Mouse (Mus musculus): ENCODE measurements at regions not wholly inside any gene's neighbourhood (a gene's known extent, or its start where the extent isn't known, plus 50 kb on each side); places are given as distances from the start of the nearest gene placed in this dataset.
A peak's percentile ranks its signal among the peaks of the same experiment; 100 is the strongest.

GRCm38 (mm10) chr4:150800774-150801173 is 52.9 kb upstream of the Errfi1 start:
- Histone ChIP-seq H3K36me3 (no peaks in the 10 kb centered on the region), H3K27ac (replicated peaks) (no peak overlapping the region), H3K9me3 (no peaks in the 10 kb centered on the region), H3K27me3 (no peaks in the 10 kb centered on the region), H3K4me3 (no peak overlapping the region), H3K9ac (replicated peaks) (no peak overlapping the region), H3K4me1 (no peaks in the 10 kb centered on the region; the same call in 1 of the 2 replicates), H3K4me2 (replicated peaks) (no peak overlapping the region)
- ATAC-seq (ENCODE audit: low FRiP score, low read depth), result no peak
- 90% methylated on average over 8 of the region's 8 CpGs for WGBS

DNA sequence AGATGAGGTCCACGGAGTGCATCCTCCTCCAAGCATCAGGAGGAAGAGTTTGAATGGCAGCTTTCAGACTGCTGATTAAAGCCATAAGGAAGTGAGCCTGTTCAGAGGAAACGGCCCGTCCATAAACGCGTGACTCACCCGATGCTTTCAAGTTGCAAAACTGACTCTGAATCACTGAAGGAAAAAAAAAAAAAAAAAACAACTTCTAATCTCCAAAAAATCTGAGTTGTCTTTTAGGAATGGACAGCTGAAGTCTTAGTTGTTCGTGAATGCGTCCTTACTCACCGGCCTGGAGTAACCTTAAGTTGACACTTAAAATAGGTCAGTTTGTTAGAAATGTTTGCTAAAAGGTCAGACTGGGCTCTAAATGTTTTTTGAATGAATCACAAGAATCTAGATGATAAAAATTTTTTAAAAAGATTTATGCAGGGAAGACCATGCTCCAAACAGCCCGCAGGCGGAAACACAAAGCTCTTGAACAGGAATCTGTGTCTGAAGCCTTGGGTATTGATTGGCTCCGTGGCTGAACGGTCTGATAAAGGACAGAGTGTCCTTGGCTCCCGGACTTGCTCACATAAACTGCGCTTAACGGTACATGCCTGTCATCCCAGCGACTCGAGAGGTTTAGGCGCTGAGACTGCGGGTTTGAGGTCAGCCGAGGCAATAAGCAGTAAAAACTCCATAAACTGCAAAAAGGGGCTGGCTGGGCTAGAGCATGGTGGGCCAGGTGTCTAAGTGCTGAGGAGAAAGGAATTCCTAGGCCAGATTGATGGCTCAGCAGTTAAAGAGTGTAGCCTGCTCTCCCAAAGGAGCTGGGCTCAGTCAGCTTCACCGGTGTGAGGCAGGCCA is 53.9 kb upstream of the Errfi1 start:
- Histone ChIP-seq H3K27me3 (no peaks in the 10 kb centered on the region), H3K27ac (replicated peaks) (no peak overlapping the region; the same call in 1 of the 2 replicates), H3K9ac (replicated peaks) (no peak overlapping the region), H3K36me3 (no peaks in the 10 kb centered on the region), H3K4me2 (replicated peaks) (no peak overlapping the region), H3K4me3 (no peak overlapping the region), H3K4me1 (peaks cover 7% of the 10 kb centered on the region), H3K9me3 (no peaks in the 10 kb centered on the region)
- ATAC-seq (ENCODE audit: low FRiP score, low read depth), result no peak
- 78% methylated on average over 22 of the region's 22 CpGs for WGBS

DNA sequence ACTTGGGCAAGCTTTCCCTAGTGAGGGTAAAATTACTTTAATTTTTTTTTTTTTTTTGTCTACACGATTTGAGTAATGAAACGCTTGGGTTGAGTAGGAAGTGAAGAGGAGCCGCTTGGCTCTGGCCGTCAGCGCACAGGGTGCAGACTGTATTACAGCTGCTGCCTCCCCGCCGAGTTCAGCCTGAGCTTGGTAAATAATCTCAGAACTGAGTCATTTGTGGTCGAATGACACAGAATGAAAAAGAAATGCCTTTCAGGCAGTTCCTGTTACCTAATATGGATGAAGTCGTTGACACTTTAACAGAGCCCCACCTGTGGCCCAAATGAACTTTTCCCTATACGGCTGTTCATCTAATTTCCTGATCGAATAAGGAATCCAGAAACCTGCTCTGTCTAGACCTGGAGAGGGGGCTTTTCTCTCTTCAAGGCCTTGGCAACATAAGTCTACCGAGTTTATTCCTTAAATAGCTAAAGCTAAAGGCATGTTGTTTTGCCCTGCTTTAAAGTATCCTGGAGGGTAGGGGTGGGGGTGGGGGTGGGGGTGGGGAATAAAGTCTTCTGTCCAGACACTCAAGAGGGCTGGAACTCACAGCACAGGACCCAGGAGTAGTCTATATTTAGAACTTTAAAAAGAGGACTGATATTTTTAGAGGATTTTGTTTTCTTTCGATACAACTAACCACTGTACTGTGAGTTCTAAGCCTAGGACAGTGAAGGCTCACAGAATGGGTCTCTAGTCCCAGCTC is 54.8 kb upstream of the Errfi1 start:
- Histone ChIP-seq H3K36me3 (no peaks in the 10 kb centered on the region), H3K4me2 (replicated peaks) (no peak overlapping the region), H3K27me3 (no peaks in the 10 kb centered on the region), H3K4me1 (peaks cover 16% of the 10 kb centered on the region), H3K4me3 (no peak overlapping the region), H3K9me3 (no peaks in the 10 kb centered on the region), H3K27ac (replicated peaks) (no peak overlapping the region), H3K9ac (replicated peaks) (no peak overlapping the region)
- no peak for ATAC-seq (ENCODE audit: low FRiP score, low read depth)
- 58% methylated on average over 13 of the region's 13 CpGs for WGBS

- no peak overlapping the region for H3K4me3 ChIP-seq
- H3K9ac ChIP-seq (replicated peaks), result no peak overlapping the region
- H3K27ac ChIP-seq (replicated peaks), result no peak overlapping the region
- H3K4me1 ChIP-seq, result peaks cover 16% of the 10 kb centered on the region
- no peaks in the 10 kb centered on the region for H3K36me3 ChIP-seq
- WGBS, result 89% methylated on average over 8 of the region's 8 CpGs
- no peak for ATAC-seq (ENCODE audit: low FRiP score, low read depth)
- no peaks in the 10 kb centered on the region for H3K9me3 ChIP-seq
- H3K4me2 ChIP-seq (replicated peaks), result no peak overlapping the region
- H3K27me3 ChIP-seq, result no peaks in the 10 kb centered on the region
Measured at GRCm38 (mm10) chr4:150798281-150798680, 55.4 kb upstream of the Errfi1 start.

GRCm38 (mm10) chr4:150797057-150797456 is 56.7 kb upstream of the Errfi1 start:
- Histone ChIP-seq H3K4me1 (peaks cover 16% of the 10 kb centered on the region), H3K4me2 (replicated peaks) (no peak overlapping the region), H3K4me3 (no peak overlapping the region), H3K27me3 (no peaks in the 10 kb centered on the region), H3K9me3 (no peaks in the 10 kb centered on the region), H3K9ac (replicated peaks) (no peak overlapping the region), H3K27ac (replicated peaks) (no peak overlapping the region), H3K36me3 (no peaks in the 10 kb centered on the region)
- ATAC-seq (ENCODE audit: low FRiP score, low read depth), result no peak
- 86% methylated on average over 3 of the region's 3 CpGs for WGBS

DNA sequence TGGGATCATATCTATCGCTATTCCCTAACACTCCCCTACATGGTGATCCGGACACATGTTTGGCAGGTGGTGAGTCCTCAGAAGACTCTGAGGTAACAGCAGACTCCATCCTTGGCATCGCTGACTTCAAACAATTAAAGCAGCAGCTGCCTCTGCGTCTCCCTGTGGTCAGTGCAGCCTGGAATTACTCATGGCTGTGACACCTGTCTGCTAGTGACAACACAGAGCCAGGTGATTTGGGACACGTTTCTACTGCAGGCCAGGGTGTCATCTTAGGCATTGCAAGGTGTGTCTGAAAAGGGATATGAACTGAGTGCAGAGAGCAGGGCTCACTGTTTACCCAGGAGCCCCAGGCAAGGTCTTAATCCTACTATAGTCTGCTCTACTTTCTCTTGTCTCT is 58.8 kb upstream of the Errfi1 start:
- H3K9me3 ChIP-seq, result no peaks in the 10 kb centered on the region
- H3K4me2 ChIP-seq (replicated peaks), result no peak overlapping the region
- 0 out of 2 replicates have a peak, but pooled peaks cover 4% of the 10 kb centered on the region for H3K27me3 ChIP-seq
- WGBS, result 54% methylated on average over 5 of the region's 5 CpGs
- H3K4me3 ChIP-seq, result no peak overlapping the region
- H3K36me3 ChIP-seq, result no peaks in the 10 kb centered on the region
- ATAC-seq (ENCODE audit: low FRiP score, low read depth), result peak; percentile 19; the same call in 1 of the 2 replicates
- no peak overlapping the region for H3K9ac ChIP-seq (replicated peaks)
- peak overlapping the region; percentile 54 for H3K27ac ChIP-seq (replicated peaks)
- H3K4me1 ChIP-seq, result peaks cover 16% of the 10 kb centered on the region

DNA sequence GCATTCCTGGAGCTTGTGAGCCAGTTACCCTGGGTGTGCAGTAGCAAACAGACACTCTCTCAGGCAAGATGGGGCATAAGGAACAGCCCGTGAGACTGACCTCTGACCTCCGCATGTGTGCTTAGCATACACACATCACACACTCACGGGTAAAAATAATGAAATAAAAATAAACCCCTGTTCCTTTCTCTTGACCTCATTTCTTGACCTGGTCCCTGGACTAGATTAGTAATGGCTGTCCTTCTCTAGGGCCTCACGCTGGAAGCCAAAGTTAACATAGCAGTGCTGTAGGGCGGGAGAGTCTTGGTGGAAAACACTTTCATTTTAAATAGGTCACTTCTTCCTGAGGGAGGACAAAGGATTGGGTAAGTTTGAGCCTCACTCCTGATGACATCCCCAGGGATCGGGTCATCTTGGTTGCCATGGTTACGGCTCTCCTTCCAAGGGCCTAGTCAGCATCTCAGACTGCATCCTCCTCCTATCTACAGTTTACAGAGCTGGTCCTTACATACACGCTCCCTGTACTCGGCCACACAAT is 59.4 kb upstream of the Errfi1 start:
- Histone ChIP-seq H3K9ac (replicated peaks) (no peak overlapping the region), H3K4me2 (replicated peaks) (no peak overlapping the region), H3K9me3 (no peaks in the 10 kb centered on the region), H3K36me3 (no peaks in the 10 kb centered on the region), H3K27me3 (0 out of 2 replicates have a peak, but pooled peaks cover 4% of the 10 kb centered on the region), H3K4me1 (peaks cover 16% of the 10 kb centered on the region), H3K4me3 (no peak overlapping the region), H3K27ac (replicated peaks) (peak overlapping the region; percentile 54)
- ATAC-seq (ENCODE audit: low FRiP score, low read depth), result peak; percentile 75
- WGBS, result 32% methylated on average over 9 of the region's 9 CpGs

DNA sequence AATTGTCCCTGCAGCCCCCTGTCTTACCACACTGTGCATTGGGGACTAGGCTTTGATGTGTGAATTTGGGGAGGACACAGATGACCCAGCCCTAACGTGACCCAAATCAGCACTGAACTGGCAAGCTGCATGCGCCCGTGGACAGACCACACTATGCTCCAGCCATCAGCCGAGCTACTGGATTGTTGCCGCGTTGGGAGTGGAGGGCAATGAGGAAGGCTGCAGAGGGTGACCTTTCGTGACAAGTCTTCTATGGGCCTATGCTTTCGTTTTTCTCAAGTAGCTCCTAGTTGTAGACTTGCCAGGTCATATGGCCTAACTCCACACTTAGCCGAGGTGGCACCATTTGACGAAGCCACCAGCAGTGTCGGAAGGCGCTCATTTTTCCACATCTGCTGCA is 60.6 kb upstream of the Errfi1 start:
- no peaks in the 10 kb centered on the region for H3K36me3 ChIP-seq
- H3K4me2 ChIP-seq (replicated peaks), result no peak overlapping the region
- peaks cover 16% of the 10 kb centered on the region for H3K4me1 ChIP-seq
- no peaks in the 10 kb centered on the region for H3K9me3 ChIP-seq
- no peak overlapping the region for H3K27ac ChIP-seq (replicated peaks)
- ATAC-seq (ENCODE audit: low FRiP score, low read depth), result no peak
- H3K9ac ChIP-seq (replicated peaks), result no peak overlapping the region
- 0 out of 2 replicates have a peak, but pooled peaks cover 4% of the 10 kb centered on the region for H3K27me3 ChIP-seq
- WGBS, result 84% methylated on average over 12 of the region's 12 CpGs
- H3K4me3 ChIP-seq, result no peak overlapping the region

DNA sequence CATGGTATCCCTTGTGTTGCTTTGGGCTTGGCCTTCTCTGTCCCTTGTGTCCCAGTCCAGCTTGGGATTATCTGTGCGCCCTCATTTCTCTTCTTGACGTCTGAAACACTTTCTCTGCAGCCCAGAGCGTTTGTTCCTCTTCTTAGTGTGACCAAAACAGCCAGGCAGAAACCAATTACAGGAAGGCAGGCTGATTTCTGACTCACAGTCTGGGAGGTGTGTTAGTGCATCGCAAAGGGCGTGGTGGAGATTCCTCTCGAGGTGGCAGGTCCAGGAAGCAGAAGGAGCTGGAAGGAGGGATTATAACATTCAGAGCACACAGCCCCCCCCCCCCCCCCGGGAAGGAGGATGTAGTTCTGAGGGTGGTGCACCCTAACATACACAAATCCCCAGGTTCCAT is 64.6 kb upstream of the Errfi1 start:
- 75% methylated on average over 7 of the region's 7 CpGs for WGBS
- Histone ChIP-seq H3K9ac (replicated peaks) (no peak overlapping the region), H3K4me1 (peaks cover 3% of the 10 kb centered on the region), H3K4me2 (replicated peaks) (no peak overlapping the region), H3K36me3 (no peaks in the 10 kb centered on the region), H3K27me3 (0 out of 2 replicates have a peak, but pooled peaks cover 4% of the 10 kb centered on the region), H3K27ac (replicated peaks) (no peak overlapping the region), H3K4me3 (no peak overlapping the region), H3K9me3 (no peaks in the 10 kb centered on the region)
- ATAC-seq (ENCODE audit: low FRiP score, low read depth), result no peak

DNA sequence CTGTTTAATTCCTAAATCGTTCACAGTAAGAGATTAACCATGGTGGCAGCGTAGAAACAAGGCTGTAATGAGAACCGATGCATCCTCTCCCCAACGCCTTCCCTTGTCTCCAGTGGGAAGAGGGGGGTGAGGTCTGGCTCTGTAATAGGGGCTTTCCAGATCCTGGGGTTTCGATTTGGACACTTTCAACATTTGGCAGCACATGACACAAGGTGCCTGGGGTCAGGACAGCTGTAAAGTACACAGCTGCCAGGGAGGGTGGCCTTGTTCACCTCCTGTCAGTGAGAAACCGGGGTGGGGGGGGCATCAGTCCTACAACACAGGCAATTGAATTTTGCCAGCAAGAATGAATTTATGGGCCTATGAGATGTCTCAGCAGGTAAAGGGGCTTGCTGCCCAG is 66.6 kb upstream of the Errfi1 start:
- no peak for ATAC-seq (ENCODE audit: low FRiP score, low read depth)
- Histone ChIP-seq H3K4me1 (no peaks in the 10 kb centered on the region), H3K4me2 (replicated peaks) (no peak overlapping the region), H3K9ac (replicated peaks) (no peak overlapping the region), H3K36me3 (no peaks in the 10 kb centered on the region), H3K27ac (replicated peaks) (peak overlapping the region; percentile 35; the same call in 1 of the 2 replicates), H3K4me3 (no peak overlapping the region), H3K27me3 (0 out of 2 replicates have a peak, but pooled peaks cover 4% of the 10 kb centered on the region), H3K9me3 (no peaks in the 10 kb centered on the region)
- WGBS, result 64% methylated on average over 6 of the region's 6 CpGs

GRCm38 (mm10) chr4:150786651-150787050 is 67.1 kb upstream of the Errfi1 start:
- H3K9ac ChIP-seq (replicated peaks), result no peak overlapping the region
- H3K9me3 ChIP-seq, result no peaks in the 10 kb centered on the region
- no peak overlapping the region for H3K4me3 ChIP-seq
- H3K27me3 ChIP-seq, result 0 out of 2 replicates have a peak, but pooled peaks cover 4% of the 10 kb centered on the region
- no peak overlapping the region for H3K4me2 ChIP-seq (replicated peaks)
- peak overlapping the region; percentile 35; the same call in 1 of the 2 replicates for H3K27ac ChIP-seq (replicated peaks)
- ATAC-seq (ENCODE audit: low FRiP score, low read depth), result no peak
- no peaks in the 10 kb centered on the region for H3K4me1 ChIP-seq
- no peaks in the 10 kb centered on the region for H3K36me3 ChIP-seq
- 72% methylated on average over 3 of the region's 3 CpGs for WGBS

All from midbrain, embryonic 12.5 days (tissue).